Mouse (Mus musculus) heart, adult 18-20 months (tissue): ENCODE data around the gene Gm8994. TPM values are rescaled to one million over a fixed set of nuclear protein-coding genes. Genes with fewer than 3 reads are reported as not detected.
"Not testable (repeated sequence)": the region's sequence is repeated elsewhere in the genome, so short reads cannot be mapped to it uniquely, and the experiment has no call there.

Experiments used
- DNase-seq, 2 experiments: peaks; one replicate each; pipeline ENCODE4 v3.0.0; 2021 to 2022; ENCODE audit warnings: mixed read lengths in 1 of 2
- long read RNA-seq, 2 experiments: library from polyadenylated mRNA; stranded (forward); transcript quantifications; one replicate each; pipeline ENCODE4 v2.0.0; 2021
- total RNA-seq, 2 experiments: library from RNA; stranded (reverse); gene quantifications; 2 replicates each; pipeline ENCODE4 v1.2.3; 2021

The Gm8994 gene
- total RNA-seq: not detected
- long read RNA-seq, experiment 1: 0 reads
- long read RNA-seq, experiment 2: 0 reads

- DNase-seq: not testable (repeated sequence)
Observed at GRCm38 (mm10) chr6:136327239-136327638, at the start of gene Gm8994. Gene Gm8994, plus strand, starts transcription at chr6:136327539.

GRCm38 (mm10) chr6:136277685-136278084 lies 49.7 kb upstream of the Gm8994 start:
- no peak for DNase-seq

- DNase-seq: no peak
Observed at GRCm38 (mm10) chr6:136284565-136284964, 42.8 kb upstream of the Gm8994 start.

GRCm38 (mm10) chr6:136286180-136286579 lies 41.2 kb upstream of the Gm8994 start:
- no peak for DNase-seq

GRCm38 (mm10) chr6:136286589-136286988 lies 40.8 kb upstream of the Gm8994 start:
- DNase-seq: no peak

- DNase-seq: no peak
Observed at GRCm38 (mm10) chr6:136291424-136291823, 35.9 kb upstream of the Gm8994 start.

- no peak for DNase-seq
Observed at GRCm38 (mm10) chr6:136291951-136292714, 35.2 kb upstream of the Gm8994 start.

- DNase-seq: no peak
Observed at GRCm38 (mm10) chr6:136293700-136294099, 33.6 kb upstream of the Gm8994 start.

- no peak for DNase-seq
Observed at GRCm38 (mm10) chr6:136295821-136296220, 31.5 kb upstream of the Gm8994 start.

- DNase-seq: no peak
Observed at GRCm38 (mm10) chr6:136296251-136296650, 31.1 kb upstream of the Gm8994 start.

GRCm38 (mm10) chr6:136303514-136303913 lies 23.8 kb upstream of the Gm8994 start:
- DNase-seq: no peak

- no peak for DNase-seq
Observed at GRCm38 (mm10) chr6:136304369-136304988, 22.9 kb upstream of the Gm8994 start.

GRCm38 (mm10) chr6:136309487-136309886 lies 17.9 kb upstream of the Gm8994 start:
- no peak for DNase-seq

- not testable (repeated sequence) for DNase-seq
Observed at GRCm38 (mm10) chr6:136328416-136328815, 1.1 kb downstream of the Gm8994 start.

- no peak for DNase-seq
Observed at GRCm38 (mm10) chr6:136340669-136341068, 13.3 kb downstream of the Gm8994 start.

GRCm38 (mm10) chr6:136341093-136341492 lies 13.8 kb downstream of the Gm8994 start:
- DNase-seq: no peak

- DNase-seq: no peak
Observed at GRCm38 (mm10) chr6:136343868-136344267, 16.5 kb downstream of the Gm8994 start.

GRCm38 (mm10) chr6:136345034-136345433 lies 17.7 kb downstream of the Gm8994 start:
- DNase-seq: no peak

- no peak for DNase-seq
Observed at GRCm38 (mm10) chr6:136345641-136346040, 18.3 kb downstream of the Gm8994 start.

GRCm38 (mm10) chr6:136347053-136347452 lies 19.7 kb downstream of the Gm8994 start:
- DNase-seq: no peak

GRCm38 (mm10) chr6:136347631-136348030 lies 20.3 kb downstream of the Gm8994 start:
- no peak for DNase-seq

- DNase-seq: peak; percentile 14 to 72
Observed at GRCm38 (mm10) chr6:136353399-136354184, 26.3 kb downstream of the Gm8994 start.

GRCm38 (mm10) chr6:136358471-136358870 lies 31.1 kb downstream of the Gm8994 start:
- DNase-seq: no peak
